Mouse (Mus musculus): ENCODE data around the gene Gipc2. TPM values are rescaled to one million over a fixed set of nuclear protein-coding genes. Genes with fewer than 3 reads are reported as not detected.

Gene Gipc2
- polyA plus RNA-seq, 1 experiment from 2014 or later, result 12.3 TPM

DNA sequence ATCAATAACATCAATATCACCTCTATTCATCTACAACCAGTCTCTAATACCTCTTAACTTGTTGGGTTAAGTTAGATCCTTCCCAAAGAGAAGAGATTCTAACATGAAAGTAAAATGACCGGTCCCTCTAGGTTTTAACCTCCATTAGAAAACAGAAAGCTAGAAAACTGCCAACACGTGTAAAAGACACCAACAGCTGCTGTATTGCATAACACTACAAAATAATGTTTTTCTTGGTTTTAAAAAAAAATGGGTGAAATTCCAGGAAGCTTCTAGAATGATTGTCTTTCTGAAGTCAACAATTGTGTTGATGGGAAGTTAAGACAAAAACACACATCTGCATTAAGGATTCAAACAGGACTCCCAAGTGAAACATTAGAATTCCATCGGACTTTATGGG lies 119.1 kb downstream of the Gipc2 start:
- Histone ChIP-seq H3K27me3 (replicated peaks) (no peaks in the 10 kb centered on the region), H3K9me3 (no peaks in the 10 kb centered on the region), H3K27ac (no peak overlapping the region), H3K4me1 (no peaks in the 10 kb centered on the region), H3K36me3 (replicated peaks) (no peaks in the 10 kb centered on the region), H3K9ac (no peak overlapping the region), H3K4me2 (no peak overlapping the region), H3K4me3 (no peak overlapping the region)
- no peak for ATAC-seq (replicated peaks)
- WGBS, result 86% methylated on average over 3 of the region's 3 CpGs

Other genes starting within 250 kb of the Gipc2 start
- 40.0 and 41.0 TPM in 2 replicates for gene Dnajb4, start 44.1 kb upstream of the Gipc2 start, polyA plus RNA-seq (2015; fragmentation: Nextera tagmentation; extraction: Ambion mirVana)
- 227 and 232 TPM in 2 replicates for gene Fubp1, start 44.2 kb upstream of the Gipc2 start, polyA plus RNA-seq (2015; fragmentation: Nextera tagmentation; extraction: Ambion mirVana)
- gene Nexn, start 100.1 kb upstream of the Gipc2 start, polyA plus RNA-seq (2015; fragmentation: Nextera tagmentation; extraction: Ambion mirVana), result 0.88 and 2.2 TPM in 2 replicates
- gene Miga1, start 174.2 kb upstream of the Gipc2 start, polyA plus RNA-seq (2015; fragmentation: Nextera tagmentation; extraction: Ambion mirVana), result 19.1 and 21.7 TPM in 2 replicates
- 89.2 and 92.8 TPM in 2 replicates for gene Usp33, start 180.2 kb upstream of the Gipc2 start, polyA plus RNA-seq (2015; fragmentation: Nextera tagmentation; extraction: Ambion mirVana)
- 31.3 and 32.9 TPM in 2 replicates for gene Zzz3, start 229.2 kb upstream of the Gipc2 start, polyA plus RNA-seq (2015; fragmentation: Nextera tagmentation; extraction: Ambion mirVana)